Mouse (Mus musculus): ENCODE measurements at regions not wholly inside any gene's neighbourhood (a gene's known extent, or its start where the extent isn't known, plus 50 kb on each side); places are given as distances from the start of the nearest gene placed in this dataset.

- Histone ChIP-seq H3K9me3 (ENCODE audit: low read length) (no peaks in the 10 kb centered on the region), H3K27ac (ENCODE audit: low read depth, low read length) (no peak overlapping the region), H3K9ac (no peak overlapping the region), H3K27me3 (ENCODE audit: insufficient read depth, low read length) (no peaks in the 10 kb centered on the region), H3K4me3 (ENCODE audit: low read depth, low read length) (no peak overlapping the region), H3K4me2 (ENCODE audit: low read depth) (no peak overlapping the region), H3K36me3 (ENCODE audit: insufficient read depth) (no peaks in the 10 kb centered on the region), H3K4me1 (ENCODE audit: insufficient read depth) (no peaks in the 10 kb centered on the region)
- DNase-seq (no peak), ATAC-seq (no peak)
- WGBS: 91% methylated on average over 3 of the region's 3 CpGs
- TF ChIP-seq CTCF (IDR thresholded peaks at IDR 0.05; ENCODE audit: low read depth): no peak
Observed at GRCm38 (mm10) chr17:59680511-59680910, 667.3 kb upstream of the Nudt12 start.

- Histone ChIP-seq H3K9me3 (ENCODE audit: low read length) (no peaks in the 10 kb centered on the region), H3K4me2 (ENCODE audit: low read depth) (no peak overlapping the region), H3K9ac (no peak overlapping the region), H3K36me3 (ENCODE audit: insufficient read depth) (no peaks in the 10 kb centered on the region), H3K4me1 (ENCODE audit: insufficient read depth) (no peaks in the 10 kb centered on the region), H3K4me3 (ENCODE audit: low read depth, low read length) (no peak overlapping the region), H3K27ac (ENCODE audit: low read depth, low read length) (no peak overlapping the region), H3K27me3 (ENCODE audit: insufficient read depth, low read length) (no peaks in the 10 kb centered on the region)
- peak; percentile 45 for TF ChIP-seq CTCF (IDR thresholded peaks at IDR 0.05; ENCODE audit: low read depth)
- ATAC-seq (no peak), DNase-seq (no peak)
Observed at GRCm38 (mm10) chr17:59642558-59642957, 629.4 kb upstream of the Nudt12 start.

Measured in forebrain, postnatal 0 days (tissue).